Mouse (Mus musculus) thymus, postnatal 0 days (tissue): Measurements from ENCODE around the gene Decr2. TPM values are rescaled to one million over a fixed set of nuclear protein-coding genes. Genes with fewer than 3 reads are reported as not detected.
A peak's percentile ranks its signal among the peaks of the same experiment; 100 is the strongest.
"Not testable (repeated sequence)": the region's sequence is repeated elsewhere in the genome, so short reads cannot be mapped to it uniquely, and the experiment has no call there.

Source experiments
- DNase-seq: peaks from one replicate; pipeline ENCODE4 v3.0.0-alpha.2; 2015; ENCODE audit warnings: low spot score
- polyA plus RNA-seq: library from polyadenylated mRNA; unstranded; fragments of >200 nt; fragmentation: Nextera tagmentation; extraction: Ambion mirVana; gene quantifications from 2 replicates; pipeline ENCODE4 v1.2.1, GENCODE M21; 2015

Decr2 gene
- polyA plus RNA-seq: 11.4 and 13.1 TPM in 2 replicates

GRCm38 (mm10) chr17:26089905-26090632 is at the start of gene Decr2:
Gene Decr2 (minus strand): TSS chr17:26090337.
- peak; percentile 84 for DNase-seq

- peak; percentile 67 for DNase-seq
These were observed 48.8 kb upstream of the Decr2 start for GRCm38 (mm10) chr17:26138901-26139381.

- DNase-seq: peak; percentile 98
These were observed 48.2 kb upstream of the Decr2 start, which contains the start of gene Axin1 for GRCm38 (mm10) chr17:26138239-26138836. Gene Axin1 (plus strand): TSS chr17:26138688.

- no peak for DNase-seq
These were observed 47.6 kb upstream of the Decr2 start for GRCm38 (mm10) chr17:26137751-26138130.

- DNase-seq: no peak
These were observed 47.1 kb upstream of the Decr2 start for GRCm38 (mm10) chr17:26137106-26137750.

GRCm38 (mm10) chr17:26131856-26132853 is 42.0 kb upstream of the Decr2 start:
- no peak for DNase-seq

- no peak for DNase-seq
These were observed 41.1 kb upstream of the Decr2 start for GRCm38 (mm10) chr17:26131062-26131732.

GRCm38 (mm10) chr17:26125226-26125625 is 35.1 kb upstream of the Decr2 start:
- no peak for DNase-seq

GRCm38 (mm10) chr17:26124560-26124959 is 34.4 kb upstream of the Decr2 start:
- DNase-seq: no peak

- DNase-seq: peak; percentile 96
These were observed 33.1 kb upstream of the Decr2 start, which contains the start of gene Mrpl28 for GRCm38 (mm10) chr17:26123267-26123684. Gene Mrpl28 (plus strand): TSS chr17:26123500.

GRCm38 (mm10) chr17:26122431-26123140 is 32.4 kb upstream of the Decr2 start:
- no peak for DNase-seq

GRCm38 (mm10) chr17:26119766-26120710 is 29.9 kb upstream of the Decr2 start:
- peak; percentile 80 for DNase-seq

GRCm38 (mm10) chr17:26116503-26117258 is 26.5 kb upstream of the Decr2 start:
- no peak for DNase-seq

- no peak for DNase-seq
These were observed 25.9 kb upstream of the Decr2 start for GRCm38 (mm10) chr17:26115956-26116487.

GRCm38 (mm10) chr17:26115205-26115898 is 25.2 kb upstream of the Decr2 start:
- no peak for DNase-seq

- DNase-seq: not testable (repeated sequence)
These were observed 24.3 kb upstream of the Decr2 start for GRCm38 (mm10) chr17:26114461-26114860.

GRCm38 (mm10) chr17:26114061-26114460 is 23.9 kb upstream of the Decr2 start:
- no peak for DNase-seq
